Mouse (Mus musculus): Measurements from ENCODE around the gene Thoc3. TPM values are rescaled to one million over a fixed set of nuclear protein-coding genes. Genes with fewer than 3 reads are reported as not detected.

Gene Thoc3
- polyA plus RNA-seq (2012; rRNA removed; ENCODE audit: low replicate concordance), result 34.1 and 44.3 TPM in 2 replicates

DNA sequence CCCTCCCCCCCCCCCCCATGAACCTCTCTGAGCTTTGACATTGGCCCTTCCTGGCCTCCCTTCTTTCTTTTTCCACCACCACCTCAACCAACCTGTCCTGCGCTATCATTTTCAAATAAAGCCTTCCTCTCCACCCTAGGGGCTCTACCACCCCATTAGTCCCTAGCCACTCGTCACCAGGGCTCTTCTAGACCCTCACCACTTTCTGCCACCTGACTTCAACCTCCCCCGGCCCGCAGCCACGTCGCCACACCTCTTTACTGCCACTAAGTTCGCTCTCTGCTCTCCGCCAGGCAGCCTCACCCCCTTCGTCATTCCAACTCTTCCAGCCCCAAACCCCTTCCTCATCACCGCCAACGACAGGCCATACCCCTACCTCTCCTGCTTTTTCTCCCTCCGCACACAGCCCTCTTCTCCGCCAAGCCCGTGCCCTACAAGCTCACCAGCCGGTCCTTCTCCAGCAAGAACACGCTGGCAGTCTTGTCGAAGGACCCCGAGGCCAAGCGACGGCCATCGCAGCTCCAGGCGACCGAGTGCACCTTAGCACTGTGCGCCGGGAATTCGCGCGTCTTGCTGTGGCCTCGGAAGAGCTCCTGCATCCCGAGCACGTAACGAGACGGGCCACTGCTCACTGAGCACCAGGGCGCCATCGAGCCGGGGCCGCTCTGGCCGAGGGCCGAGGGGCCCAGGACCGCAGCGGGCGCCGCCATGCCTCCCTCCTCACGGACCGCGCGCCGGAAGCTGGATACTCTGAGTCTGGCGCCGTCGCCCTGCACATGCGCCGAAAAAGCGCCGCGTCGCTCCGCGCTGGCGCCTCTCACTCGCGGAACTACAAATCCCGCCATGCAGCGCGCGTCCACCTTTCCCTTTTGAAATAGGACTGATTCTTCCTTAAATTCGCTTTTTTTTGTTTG, at the start of gene Thoc3:
Thoc3 (minus strand) TSS at position 752 of the 914 bp plus-strand sequence.

GRCm38 (mm10) chr13:54503604-54504521, 35.2 kb upstream of the Thoc3 start, which contains the start of gene Simc1:
Gene Simc1 (plus strand): TSS chr13:54503779.

Other genes with a start within 250 kb of the Thoc3 start
- 5.1 and 25.4 TPM in 2 replicates for gene Cplx2, start 97.5 kb downstream of the Thoc3 start, polyA plus RNA-seq (2012; rRNA removed; ENCODE audit: low replicate concordance)
- 6.7 and 13.6 TPM in 2 replicates for gene Simc1, start 34.9 kb upstream of the Thoc3 start, polyA plus RNA-seq (2012; rRNA removed; ENCODE audit: low replicate concordance)
- 118 and 142 TPM in 2 replicates for gene 4833439L19Rik, start 96.6 kb upstream of the Thoc3 start, polyA plus RNA-seq (2012; rRNA removed; ENCODE audit: low replicate concordance)
- gene Arl10, start 106.2 kb upstream of the Thoc3 start, polyA plus RNA-seq (2012; rRNA removed; ENCODE audit: low replicate concordance), result 23.0 and 32.7 TPM in 2 replicates
- 10.1 and 18.2 TPM in 2 replicates for gene Nop16, start 121.2 kb upstream of the Thoc3 start, polyA plus RNA-seq (2012; rRNA removed; ENCODE audit: low replicate concordance)
- gene Higd2a, start 121.4 kb upstream of the Thoc3 start, polyA plus RNA-seq (2012; rRNA removed; ENCODE audit: low replicate concordance), result 131 and 268 TPM in 2 replicates
- gene Cltb, start 142.5 kb upstream of the Thoc3 start, polyA plus RNA-seq (2012; rRNA removed; ENCODE audit: low replicate concordance), result 40.9 and 68.4 TPM in 2 replicates
- 27.0 and 43.0 TPM in 2 replicates for gene Faf2, start 152.9 kb upstream of the Thoc3 start, polyA plus RNA-seq (2012; rRNA removed; ENCODE audit: low replicate concordance)
- gene Rnf44, start 225.1 kb upstream of the Thoc3 start, polyA plus RNA-seq (2012; rRNA removed; ENCODE audit: low replicate concordance), result 117 and 169 TPM in 2 replicates
- 0.05 and 0.10 TPM in 2 replicates for gene Cdhr2, start 232.6 kb upstream of the Thoc3 start, polyA plus RNA-seq (2012; rRNA removed; ENCODE audit: low replicate concordance)

Measured in subcutaneous adipose tissue, adult 2 months (tissue).